Mouse (Mus musculus) cerebellum, adult 2 months (tissue): ENCODE results near the gene Tspan4.

Source experiments
- CTCF ChIP-seq: fragments of 200-500 bp; IDR thresholded peaks from 2 replicates; pipeline ENCODE4 v1.5.1; 2011; ENCODE audit warnings: low read depth, mild to moderate bottlenecking, control low read depth, low read length, moderate library complexity, borderline replicate concordance; ENCODE audit not compliant: insufficient read depth
- POLR2A ChIP-seq: fragments of 200-500 bp; IDR thresholded peaks from 2 replicates; pipeline ENCODE4 v1.6.1; 2011; ENCODE audit warnings: low read length, control low read depth, borderline replicate concordance; ENCODE audit not compliant: insufficient read depth

DNA sequence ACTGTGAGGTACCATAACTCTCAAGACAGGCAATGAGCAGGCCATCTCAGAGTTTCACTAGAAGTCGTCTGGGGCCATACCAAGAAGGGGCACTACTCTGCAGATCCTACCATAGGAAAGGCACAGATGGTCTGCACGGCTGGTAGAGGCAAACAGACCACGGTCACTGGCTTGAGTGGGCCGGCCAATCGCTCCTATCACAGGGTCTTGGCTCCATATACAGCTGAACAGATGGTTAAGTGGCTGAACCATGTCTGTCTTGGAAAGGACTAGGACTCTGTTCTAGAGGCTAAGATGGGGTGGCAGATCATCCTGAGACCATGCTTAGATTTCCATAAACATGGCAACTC is 27.5 kb downstream of the Tspan4 start:
- TF ChIP-seq POLR2A (no peak), CTCF (no peak)
